Mouse (Mus musculus): Measurements from ENCODE around the gene Slc38a6. TPM values are rescaled to one million over a fixed set of nuclear protein-coding genes. Genes with fewer than 3 reads are reported as not detected.

Slc38a6 gene
- total and polyA plus RNA-seq, 3 experiments: 7.0 to 15.4 (median 10.2) TPM

GRCm38 (mm10) chr12:73378026-73378425 is 91.4 kb downstream of the Slc38a6 start:
- H3K27me3 ChIP-seq (replicated peaks): no peaks in the 10 kb centered on the region
- DNase-seq (ENCODE audit: extremely low read depth): no peak
- H3K79me2 ChIP-seq (replicated peaks; ENCODE audit: control insufficient read depth, extremely low read depth, insufficient read depth, poor library complexity, severe bottlenecking): no peaks in the 10 kb centered on the region
- H3K4me1 ChIP-seq (ENCODE audit: control insufficient read depth in 1 of 2, insufficient read depth in 2 of 2): peaks cover 1 to 18% of the 10 kb centered on the region in 2 experiments; a peak in 3 of 4 replicates
- H3K4me2 ChIP-seq (ENCODE audit: insufficient read depth, low read depth, poor library complexity, severe bottlenecking): no peak overlapping the region
- no peaks in the 10 kb centered on the region for H3K36me3 ChIP-seq (replicated peaks in 1 of 2; ENCODE audit: control insufficient read depth in 1 of 2, insufficient read depth in 1 of 2, low read length in 1 of 2)
- H3K9me3 ChIP-seq (replicated peaks; ENCODE audit: low read length): no peaks in the 10 kb centered on the region
- H3K9ac ChIP-seq (ENCODE audit: insufficient read depth, low read depth): no peak overlapping the region
- TF ChIP-seq ELF1 (IDR thresholded peaks at IDR 0.05; ENCODE audit: low read depth, low read length): no peak
- no peak for TF ChIP-seq SMC3 (IDR thresholded peaks at IDR 0.05; ENCODE audit: low read depth, low read length)
- no peak for TF ChIP-seq HCFC1 (IDR thresholded peaks at IDR 0.05; ENCODE audit: low read depth, low read length)
- no peak for TF ChIP-seq BHLHE40 (IDR thresholded peaks at IDR 0.05; ENCODE audit: low read depth, low read length)
- TF ChIP-seq USF2 (conservative IDR thresholded peaks at IDR 0.05; ENCODE audit: low read depth, low read length): no peak
- TF ChIP-seq ETS1 (conservative IDR thresholded peaks at IDR 0.05; ENCODE audit: low read depth, low read length): no peak
- in situ Hi-C loops (cut with MboI; ENCODE audit: low pct_ligation_motif_present, low pct_unique_long_range_greater_than_20kb, low sequenced_read_pairs): no loop called here
- no peak overlapping the region for H3K27ac ChIP-seq (ENCODE audit: insufficient read depth, low read depth)
- dilution Hi-C loops (cut with MboI; ENCODE audit: extremely low pct_ligation_motif_present, extremely low pct_unique_long_range_greater_than_20kb, low sequenced_read_pairs): no loop called here
- H3K4me3 ChIP-seq (replicated peaks in 1 of 3; ENCODE audit: low read depth in 2 of 3, low read length in 2 of 3, poor library complexity in 1 of 3): no peak overlapping the region

GRCm38 (mm10) chr12:73378724-73379355 is 92.3 kb downstream of the Slc38a6 start:
- H3K9me3 ChIP-seq (replicated peaks; ENCODE audit: low read length): no peaks in the 10 kb centered on the region
- no peak for DNase-seq (ENCODE audit: extremely low read depth)
- H3K4me2 ChIP-seq (ENCODE audit: insufficient read depth, low read depth, poor library complexity, severe bottlenecking): no peak overlapping the region
- no peak overlapping the region for H3K4me3 ChIP-seq (replicated peaks in 1 of 3; ENCODE audit: low read depth in 2 of 3, low read length in 2 of 3, poor library complexity in 1 of 3)
- TF ChIP-seq USF1 (IDR thresholded peaks at IDR 0.05; ENCODE audit: low read depth, low read length) (no peak), EP300 (IDR thresholded peaks at IDR 0.05; ENCODE audit: low read length) (no peak)
- in situ Hi-C loops (cut with MboI; ENCODE audit: low pct_ligation_motif_present, low pct_unique_long_range_greater_than_20kb, low sequenced_read_pairs): no loop called here
- H3K27me3 ChIP-seq (replicated peaks): no peaks in the 10 kb centered on the region
- H3K36me3 ChIP-seq (replicated peaks in 1 of 2; ENCODE audit: control insufficient read depth in 1 of 2, insufficient read depth in 1 of 2, low read length in 1 of 2): no peaks in the 10 kb centered on the region
- no peak overlapping the region for H3K9ac ChIP-seq (ENCODE audit: insufficient read depth, low read depth)
- no peak overlapping the region for H3K27ac ChIP-seq (ENCODE audit: insufficient read depth, low read depth)
- H3K79me2 ChIP-seq (replicated peaks; ENCODE audit: control insufficient read depth, extremely low read depth, insufficient read depth, poor library complexity, severe bottlenecking): no peaks in the 10 kb centered on the region
- dilution Hi-C loops (cut with MboI; ENCODE audit: extremely low pct_ligation_motif_present, extremely low pct_unique_long_range_greater_than_20kb, low sequenced_read_pairs): no loop called here
- peaks cover 2 to 23% of the 10 kb centered on the region in 2 experiments; a peak in 3 of 4 replicates for H3K4me1 ChIP-seq (ENCODE audit: control insufficient read depth in 1 of 2, insufficient read depth in 2 of 2)

- Histone ChIP-seq H3K9ac (ENCODE audit: insufficient read depth, low read depth) (no peak overlapping the region), H3K4me3 (replicated peaks in 1 of 3; ENCODE audit: low read depth in 2 of 3, low read length in 2 of 3, poor library complexity in 1 of 3) (no peak overlapping the region), H3K27me3 (replicated peaks) (no peaks in the 10 kb centered on the region), H3K4me2 (ENCODE audit: insufficient read depth, low read depth, poor library complexity, severe bottlenecking) (no peak overlapping the region), H3K9me3 (replicated peaks; ENCODE audit: low read length) (no peaks in the 10 kb centered on the region), H3K4me1 (ENCODE audit: control insufficient read depth in 1 of 2, insufficient read depth in 2 of 2) (peaks cover 2 to 23% of the 10 kb centered on the region in 2 experiments; a peak in 3 of 4 replicates), H3K27ac (ENCODE audit: insufficient read depth, low read depth) (no peak overlapping the region), H3K79me2 (replicated peaks; ENCODE audit: control insufficient read depth, extremely low read depth, insufficient read depth, poor library complexity, severe bottlenecking) (no peaks in the 10 kb centered on the region), H3K36me3 (replicated peaks in 1 of 2; ENCODE audit: control insufficient read depth in 1 of 2, insufficient read depth in 1 of 2, low read length in 1 of 2) (no peaks in the 10 kb centered on the region)
- no peak for DNase-seq (ENCODE audit: extremely low read depth)
- TF ChIP-seq SIN3A (IDR thresholded peaks at IDR 0.05; ENCODE audit: low read length): no peak
- TF ChIP-seq JUND (conservative IDR thresholded peaks at IDR 0.05; ENCODE audit: low read depth, low read length): no peak
- no peak for TF ChIP-seq PAX5 (IDR thresholded peaks at IDR 0.05; ENCODE audit: low read length)
- TF ChIP-seq ZMIZ1 (IDR thresholded peaks at IDR 0.05; ENCODE audit: low read depth, low read length): no peak
- no peak for TF ChIP-seq ELF1 (IDR thresholded peaks at IDR 0.05; ENCODE audit: low read depth, low read length)
- 0 out of 4 replicates have a peak, but pooled peaks of 1 of the 2 experiments have one; percentile 4 for TF ChIP-seq CTCF (conservative IDR thresholded peaks at IDR 0.05 in 1 of 2, IDR thresholded peaks at IDR 0.05 in 1 of 2; ENCODE audit: low read depth in 2 of 2, low read length in 2 of 2)
- peak; percentile 71 for TF ChIP-seq ZNF384 (IDR thresholded peaks at IDR 0.05; ENCODE audit: low read depth, low read length)
- TF ChIP-seq CHD2 (IDR thresholded peaks at IDR 0.05; ENCODE audit: low read length): no peak
- TF ChIP-seq KAT2A (IDR thresholded peaks at IDR 0.05; ENCODE audit: insufficient replicate concordance, low read length): no peak
- TF ChIP-seq GABPA (IDR thresholded peaks at IDR 0.05; ENCODE audit: insufficient replicate concordance, low read depth, low read length): no peak
- dilution Hi-C loops (cut with MboI; ENCODE audit: extremely low pct_ligation_motif_present, extremely low pct_unique_long_range_greater_than_20kb, low sequenced_read_pairs): no loop called here
- in situ Hi-C loops (cut with MboI; ENCODE audit: low pct_ligation_motif_present, low pct_unique_long_range_greater_than_20kb, low sequenced_read_pairs): no loop called here
Observed at GRCm38 (mm10) chr12:73380686-73381360, 94.2 kb downstream of the Slc38a6 start.
